Mouse (Mus musculus) liver, adult (tissue): ENCODE measurements around the gene 4930572O03Rik.
"Not testable (repeated sequence)": the region's sequence is repeated elsewhere in the genome, so short reads cannot be mapped to it uniquely, and the experiment has no call there.

Source experiments
- GATA4 ChIP-seq: IDR thresholded peaks from 2 replicates; pipeline ENCODE4 v1.6.1; 2014; ENCODE audit warnings: mild to moderate bottlenecking, low read length; ENCODE audit not compliant: insufficient replicate concordance

4930572O03Rik gene

GRCm38 (mm10) chr5:15656959-15657358 lies at the start of gene 4930572O03Rik:
TSS of gene 4930572O03Rik (minus strand) at chr5:15657059.
- not testable (repeated sequence) for TF ChIP-seq GATA4

- not testable (repeated sequence) for TF ChIP-seq GATA4
These were observed 38.1 kb downstream of the 4930572O03Rik start, which contains the start of gene Speer4d for GRCm38 (mm10) chr5:15618764-15619163. TSS of gene Speer4d (plus strand) at chr5:15619064.
